Mouse (Mus musculus) G1E (cell line): ENCODE measurements at regions not wholly inside any gene's neighbourhood (a gene's known extent, or its start where the extent isn't known, plus 50 kb on each side); places are given as distances from the start of the nearest gene placed in this dataset.

Source experiments
- CTCF ChIP-seq: IDR thresholded peaks from 2 replicates; pipeline ENCODE4 v1.5.1; 2012; ENCODE audit warnings: low read depth, low read length, inconsistent platforms, mixed read lengths
- GATA1 ChIP-seq: IDR thresholded peaks from 2 replicates; pipeline ENCODE4 v1.6.1; 2012; ENCODE audit warnings: borderline replicate concordance, low read length, inconsistent platforms, mixed read lengths
- TAL1 ChIP-seq: conservative IDR thresholded peaks from 2 replicates; pipeline ENCODE4 v1.6.1; 2012; ENCODE audit warnings: low read depth, low read length, inconsistent platforms, mixed read lengths

DNA sequence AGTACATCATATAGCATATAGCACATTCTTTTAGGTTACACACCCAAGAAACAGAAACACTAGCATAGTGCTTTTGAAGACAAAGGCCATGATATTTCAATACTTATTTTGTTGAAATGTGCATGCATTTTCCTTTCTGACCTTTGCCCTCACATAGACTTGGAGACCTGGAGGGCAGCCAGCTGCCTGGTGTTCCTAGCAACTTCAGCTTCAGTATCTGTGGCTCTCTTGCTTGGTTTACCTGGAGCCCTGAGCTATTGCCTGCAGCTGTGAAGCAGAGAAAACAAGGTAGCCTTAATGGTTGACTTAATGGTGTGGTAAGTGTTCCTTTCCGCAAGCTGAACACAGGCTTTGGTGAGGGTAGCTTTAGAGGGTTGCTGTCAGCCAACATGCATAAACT, 97.6 kb upstream of the Gnai1 start:
- TF ChIP-seq CTCF: no peak
- no peak for TF ChIP-seq TAL1
- no peak for TF ChIP-seq GATA1
